Mouse (Mus musculus) hindbrain, embryonic 15.5 days (tissue): ENCODE data around the gene Hk3. TPM values are rescaled to one million over a fixed set of nuclear protein-coding genes. Genes with fewer than 3 reads are reported as not detected.

Experiments
- ATAC-seq: fragments of 200-750 bp; cut with Nextera tagmentation; 2 replicates; pipeline ENCODE4 v1.8.0; 2017; ENCODE audit warnings: low read depth, moderate number of reproducible peaks, moderate TSS enrichment; ENCODE audit not compliant: low FRiP score
- H3K27ac ChIP-seq: fragments of 300-500 bp; sonication (generic); replicated peaks from 2 replicates; pipeline ENCODE4 v1.5.1; 2015; ENCODE audit warnings: mild to moderate bottlenecking, inconsistent platforms
- H3K27me3 ChIP-seq: fragments of 300-500 bp; sonication (generic); 2 replicates; pipeline ENCODE4 v1.6.1; 2015; ENCODE audit warnings: control low read depth, inconsistent platforms
- H3K36me3 ChIP-seq: fragments of 300-500 bp; sonication (generic); 2 replicates; pipeline ENCODE4 v1.6.1; 2015; ENCODE audit warnings: control low read depth, inconsistent platforms
- H3K4me1 ChIP-seq: fragments of 300-500 bp; sonication (generic); replicated peaks from 2 replicates; pipeline ENCODE4 v1.6.1; 2015; ENCODE audit warnings: control low read depth, inconsistent platforms
- H3K4me2 ChIP-seq: fragments of 300-500 bp; sonication (generic); 2 replicates; pipeline ENCODE4 v1.6.1; 2015; ENCODE audit warnings: moderate library complexity, mild to moderate bottlenecking, inconsistent platforms
- H3K4me3 ChIP-seq: fragments of 300-500 bp; sonication (generic); 2 replicates; pipeline ENCODE4 v1.5.1; 2015; ENCODE audit warnings: mild to moderate bottlenecking, inconsistent platforms
- H3K9ac ChIP-seq: fragments of 300-500 bp; sonication (generic); 2 replicates; pipeline ENCODE4 v1.6.1; 2015; ENCODE audit warnings: inconsistent platforms
- H3K9me3 ChIP-seq: fragments of 300-500 bp; sonication (generic); 2 replicates; pipeline ENCODE4 v1.6.1; 2016; ENCODE audit warnings: control low read depth, inconsistent platforms
- WGBS: fragments of 180-500 bp; shearing (Covaris S2); methylation state at CpG from one replicate; pipeline ENCODE4 v1.1.7; 2015; 5-methylcytosine and 5-hydroxymethylcytosine counted together
- polyA plus RNA-seq: library from polyadenylated mRNA; unstranded; fragments of >200 nt; fragmentation: Nextera tagmentation; extraction: Ambion mirVana; gene quantifications from 2 replicates; pipeline ENCODE4 v1.2.1, GENCODE M21; 2015

Gene Hk3
- polyA plus RNA-seq, 1 experiment from 2014 or later: 0.99 TPM

DNA sequence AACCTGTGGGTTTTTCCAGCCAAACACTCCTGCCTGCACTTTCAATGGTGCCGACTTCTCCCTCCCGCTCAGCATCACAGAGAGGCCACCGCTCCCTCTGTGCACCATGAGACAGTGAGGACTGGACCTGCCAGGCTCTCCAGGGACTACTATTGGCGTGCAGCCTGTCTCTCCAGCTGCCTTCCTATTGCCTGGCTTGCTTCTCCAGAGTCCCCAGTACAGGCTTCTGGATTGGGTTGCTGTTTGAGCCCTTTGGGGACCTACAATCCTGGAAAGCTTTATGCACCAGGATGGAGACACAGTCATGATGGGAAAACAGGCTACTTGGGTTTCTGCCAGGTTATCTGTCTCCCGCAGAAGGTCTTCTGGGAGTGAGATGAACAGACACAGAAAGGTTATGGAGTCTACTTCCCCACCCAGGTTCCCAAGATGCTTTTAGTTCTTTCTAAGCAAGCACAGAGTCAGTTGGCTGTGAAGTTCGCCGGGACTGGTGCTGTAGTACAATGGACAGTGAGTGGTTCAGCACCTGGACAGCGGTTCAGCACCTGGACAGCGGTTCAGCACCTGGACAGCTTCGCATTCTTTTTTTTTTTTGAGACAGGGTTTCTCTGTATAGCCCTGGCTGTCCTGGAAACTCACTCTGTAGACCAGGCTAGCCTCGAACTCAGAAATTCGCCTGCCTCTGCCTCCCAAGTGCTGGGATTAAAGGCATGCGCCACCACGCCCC is 50.5 kb downstream of the Hk3 start:
- Histone ChIP-seq H3K9me3 (no peaks in the 10 kb centered on the region), H3K9ac (no peak overlapping the region), H3K27me3 (peaks cover 12% of the 10 kb centered on the region), H3K4me2 (no peak overlapping the region), H3K4me3 (no peak overlapping the region), H3K4me1 (peaks cover 51% of the 10 kb centered on the region), H3K36me3 (no peaks in the 10 kb centered on the region), H3K27ac (no peak overlapping the region)
- 48% methylated on average over 14 of the region's 14 CpGs for WGBS
- ATAC-seq: no peak

DNA sequence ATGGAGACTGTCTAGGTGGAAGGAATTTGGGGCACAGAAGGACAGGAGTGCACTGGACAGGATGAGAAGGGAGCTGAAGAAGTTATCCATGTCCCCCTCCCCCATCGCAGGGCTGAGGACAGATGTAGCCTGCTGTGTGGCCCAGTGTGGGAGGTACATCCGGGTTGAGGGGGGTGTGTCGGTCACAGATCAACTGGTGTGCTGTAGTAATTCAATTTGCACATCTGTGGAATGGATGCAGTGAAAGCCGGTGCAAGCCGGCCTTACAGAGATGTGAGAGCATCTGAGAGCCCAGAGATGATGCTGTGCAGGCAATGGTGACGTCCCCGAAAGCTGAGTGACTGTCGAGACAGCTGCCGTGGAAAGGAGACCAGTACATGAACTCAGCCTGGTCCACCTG is 51.7 kb downstream of the Hk3 start:
- WGBS: 42% methylated on average over 9 of the region's 9 CpGs
- H3K4me1 ChIP-seq: peaks cover 44% of the 10 kb centered on the region

DNA sequence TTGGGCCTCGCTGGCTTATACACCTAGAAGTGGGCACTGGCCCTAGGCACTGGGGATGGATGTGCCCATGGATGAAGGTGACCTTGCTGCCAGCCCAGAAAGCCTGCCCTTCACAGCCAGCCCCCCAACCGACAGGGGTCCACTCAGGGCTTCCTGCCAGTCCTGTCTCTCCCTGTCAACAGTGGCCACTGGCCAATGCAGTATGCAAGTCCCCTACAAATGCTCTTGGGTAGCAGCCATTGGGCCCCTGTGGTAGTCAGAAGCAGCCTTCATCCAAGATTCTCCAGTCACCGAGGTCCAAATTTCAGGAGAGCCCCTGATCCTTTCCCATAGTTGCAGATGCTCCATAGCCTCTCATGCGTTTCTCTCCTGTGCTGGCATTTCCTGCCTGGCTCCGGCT is 52.5 kb downstream of the Hk3 start:
- H3K36me3 ChIP-seq: no peaks in the 10 kb centered on the region
- H3K4me2 ChIP-seq: no peak overlapping the region
- H3K4me1 ChIP-seq: peaks cover 49% of the 10 kb centered on the region
- 50% methylated on average over 5 of the region's 5 CpGs for WGBS
- no peaks in the 10 kb centered on the region for H3K9me3 ChIP-seq
- H3K27me3 ChIP-seq: peaks cover 12% of the 10 kb centered on the region
- no peak overlapping the region for H3K4me3 ChIP-seq
- 0 out of 2 replicates have a peak overlapping the region, but pooled peaks have one; percentile 6 for H3K27ac ChIP-seq
- no peak for ATAC-seq
- no peak overlapping the region for H3K9ac ChIP-seq

More for the DNA sequence above, 51.7 kb downstream of the Hk3 start:
- Histone ChIP-seq H3K9ac (no peak overlapping the region), H3K4me3 (no peak overlapping the region), H3K9me3 (no peaks in the 10 kb centered on the region), H3K27me3 (peaks cover 12% of the 10 kb centered on the region), H3K36me3 (no peaks in the 10 kb centered on the region), H3K27ac (no peak overlapping the region), H3K4me2 (no peak overlapping the region)
- no peak for ATAC-seq

DNA sequence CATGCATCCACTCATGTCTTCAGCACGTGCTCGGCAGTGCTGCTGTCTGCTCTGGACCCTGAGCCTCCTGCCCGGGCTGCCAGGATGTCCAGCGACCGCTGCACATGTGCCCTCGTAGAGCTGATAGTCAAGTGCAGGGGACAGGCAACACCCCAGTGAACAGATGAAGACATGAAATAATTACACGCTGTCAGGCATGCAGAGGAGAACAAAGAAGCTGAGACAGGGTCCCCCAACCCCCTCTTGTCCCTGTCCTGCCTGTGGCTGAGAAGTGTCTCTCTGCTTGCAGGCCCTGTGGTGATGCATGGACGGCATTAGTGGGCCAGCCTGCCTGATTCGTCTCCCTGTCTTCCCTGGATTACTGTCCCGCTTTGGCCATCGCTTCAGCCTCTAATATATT is 53.7 kb downstream of the Hk3 start:
- no peak overlapping the region for H3K9ac ChIP-seq
- H3K4me1 ChIP-seq: peaks cover 53% of the 10 kb centered on the region
- H3K27ac ChIP-seq: 0 out of 2 replicates have a peak overlapping the region, but pooled peaks have one; percentile 17
- WGBS: 21% methylated on average over 11 of the region's 11 CpGs
- H3K4me2 ChIP-seq: no peak overlapping the region
- no peak; the same call in 1 of the 2 replicates for ATAC-seq
- H3K9me3 ChIP-seq: no peaks in the 10 kb centered on the region
- no peak overlapping the region for H3K4me3 ChIP-seq
- H3K36me3 ChIP-seq: no peaks in the 10 kb centered on the region
- H3K27me3 ChIP-seq: peaks cover 8% of the 10 kb centered on the region

DNA sequence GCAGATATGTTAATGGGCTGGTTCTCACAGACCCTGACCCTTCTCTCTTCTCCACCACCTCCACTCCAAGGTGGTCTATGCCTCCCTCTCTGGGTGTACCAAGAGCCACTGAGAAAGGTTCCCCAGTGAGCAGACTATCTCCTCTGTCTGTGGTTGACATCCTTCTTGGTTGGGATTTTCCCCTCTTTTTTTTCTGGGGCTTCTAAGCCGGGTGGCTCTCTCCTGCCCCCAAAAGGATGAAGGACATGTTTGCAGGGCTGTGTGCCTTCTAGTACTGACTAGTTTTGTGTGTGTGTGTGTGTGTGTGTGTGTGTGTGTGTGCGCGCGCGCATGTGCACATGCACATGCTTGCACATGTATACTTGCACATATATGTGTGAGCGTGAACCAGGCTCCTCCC is 55.9 kb downstream of the Hk3 start:
- H3K4me3 ChIP-seq: no peak overlapping the region
- ATAC-seq: no peak
- H3K27me3 ChIP-seq: no peaks in the 10 kb centered on the region
- 91% methylated on average over 6 of the region's 6 CpGs for WGBS
- no peak overlapping the region for H3K4me2 ChIP-seq
- H3K9me3 ChIP-seq: no peaks in the 10 kb centered on the region
- no peaks in the 10 kb centered on the region for H3K36me3 ChIP-seq
- H3K9ac ChIP-seq: no peak overlapping the region
- no peak overlapping the region for H3K27ac ChIP-seq
- H3K4me1 ChIP-seq: peaks cover 51% of the 10 kb centered on the region

DNA sequence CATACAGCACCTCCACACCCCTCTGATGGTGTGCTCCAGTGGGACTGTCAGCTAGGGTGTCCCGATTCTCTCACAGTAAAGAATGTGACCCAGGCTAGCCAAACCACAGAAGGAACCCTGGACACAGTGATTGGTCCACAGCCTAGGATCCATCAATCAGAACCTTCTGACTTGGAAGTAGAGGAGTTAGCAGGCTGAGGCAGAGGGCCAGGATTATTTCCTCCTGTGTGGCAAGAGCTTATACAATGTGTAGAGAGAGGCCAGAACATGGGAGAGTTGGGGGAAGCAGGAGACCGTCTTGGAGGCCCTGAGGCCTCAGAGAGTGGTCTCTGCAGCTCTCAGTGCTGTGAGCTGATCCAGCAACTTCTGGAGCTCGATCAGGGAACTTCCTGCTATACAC is 60.7 kb downstream of the Hk3 start:
- no peak overlapping the region for H3K9ac ChIP-seq
- H3K36me3 ChIP-seq: no peaks in the 10 kb centered on the region
- H3K27me3 ChIP-seq: peaks cover 5% of the 10 kb centered on the region; the same call in 1 of the 2 replicates
- ATAC-seq: no peak
- 78% methylated on average over 3 of the region's 3 CpGs for WGBS
- no peak overlapping the region for H3K4me3 ChIP-seq
- H3K27ac ChIP-seq: no peak overlapping the region
- H3K9me3 ChIP-seq: no peaks in the 10 kb centered on the region
- no peak overlapping the region for H3K4me2 ChIP-seq
- peaks cover 46% of the 10 kb centered on the region for H3K4me1 ChIP-seq

DNA sequence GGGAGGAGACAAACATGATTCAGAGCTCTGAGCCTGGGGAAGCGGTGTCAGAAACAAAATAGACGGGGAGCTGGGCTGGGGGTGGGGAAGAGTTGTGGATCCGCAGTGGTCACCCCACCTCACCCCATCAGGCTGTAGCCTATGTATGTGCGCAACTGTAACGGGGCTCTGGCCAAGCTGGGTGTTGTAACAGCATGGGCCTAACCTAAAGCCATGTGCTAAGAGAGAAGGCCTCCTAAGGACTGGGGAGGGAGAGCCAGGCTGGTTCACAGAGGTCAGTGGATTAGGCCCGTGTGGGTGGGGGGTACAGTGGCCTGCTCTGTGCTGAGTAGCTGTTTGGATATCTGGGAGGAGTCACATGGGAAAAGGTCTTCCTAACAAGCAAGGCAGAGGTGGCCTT is 61.3 kb downstream of the Hk3 start:
- ATAC-seq: no peak
- H3K36me3 ChIP-seq: no peaks in the 10 kb centered on the region
- 38% methylated on average over 6 of the region's 6 CpGs for WGBS
- no peaks in the 10 kb centered on the region for H3K9me3 ChIP-seq
- no peak overlapping the region for H3K9ac ChIP-seq
- H3K4me1 ChIP-seq: peaks cover 52% of the 10 kb centered on the region
- H3K4me2 ChIP-seq: no peak overlapping the region
- no peak overlapping the region for H3K4me3 ChIP-seq
- peak overlapping the region; percentile 21 for H3K27ac ChIP-seq
- peaks cover 5% of the 10 kb centered on the region; the same call in 1 of the 2 replicates for H3K27me3 ChIP-seq

DNA sequence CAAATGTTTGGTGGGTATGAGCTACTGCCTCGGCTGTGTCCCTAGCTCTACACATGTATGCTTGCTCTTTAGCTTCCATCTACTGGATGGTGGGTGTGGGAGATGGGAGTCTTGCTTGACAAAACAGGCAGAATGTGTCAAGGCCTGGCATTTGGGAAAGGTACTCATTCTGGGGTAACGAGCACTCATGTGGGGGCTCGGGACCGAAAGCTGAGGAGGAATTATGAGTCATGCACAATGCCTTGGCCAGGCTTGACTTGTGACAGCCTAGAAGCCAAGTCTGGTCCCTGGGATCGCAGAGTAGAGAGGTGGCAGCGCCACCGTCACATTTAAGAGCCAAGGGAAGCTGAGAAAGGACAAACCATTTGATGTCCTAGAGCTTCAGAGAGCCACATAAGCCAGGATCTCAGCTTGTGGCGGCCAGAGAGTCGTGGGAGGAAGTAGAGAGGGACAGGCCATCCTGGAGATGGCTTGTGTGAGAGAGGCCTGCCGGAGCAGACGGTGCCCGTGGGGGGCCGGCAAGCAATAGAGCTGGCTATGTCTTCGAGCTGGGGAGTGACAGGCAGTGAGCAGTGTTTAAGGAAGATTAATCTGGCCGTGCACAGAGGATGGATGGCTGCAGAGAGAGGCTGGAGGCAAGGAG is 62.0 kb downstream of the Hk3 start:
- H3K4me2 ChIP-seq: no peak overlapping the region
- peak overlapping the region; percentile 21 for H3K27ac ChIP-seq
- no peak overlapping the region for H3K9ac ChIP-seq
- no peak overlapping the region for H3K4me3 ChIP-seq
- 35% methylated on average over 15 of the region's 15 CpGs for WGBS
- ATAC-seq: no peak
- H3K4me1 ChIP-seq: peaks cover 49% of the 10 kb centered on the region
- H3K27me3 ChIP-seq: peaks cover 5% of the 10 kb centered on the region; the same call in 1 of the 2 replicates
- H3K36me3 ChIP-seq: no peaks in the 10 kb centered on the region
- H3K9me3 ChIP-seq: no peaks in the 10 kb centered on the region

DNA sequence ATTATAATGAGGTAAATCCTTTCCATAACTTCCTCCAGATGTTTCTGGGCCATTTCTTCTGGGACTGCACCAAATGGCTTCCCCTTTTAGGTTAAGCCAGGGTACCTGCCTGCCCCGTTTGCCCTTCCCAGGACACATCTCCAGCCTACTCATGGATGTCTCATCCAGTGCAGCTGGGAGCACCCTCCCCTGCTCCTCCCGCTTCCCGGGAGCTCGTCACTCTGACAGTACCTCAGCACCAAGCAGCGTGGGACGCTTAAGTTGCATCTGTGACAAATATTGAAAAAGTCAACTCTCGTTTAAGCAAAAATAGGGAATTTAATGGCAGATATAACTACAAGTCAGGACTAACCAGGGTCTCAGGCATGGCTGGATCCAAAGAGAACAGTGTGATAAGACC is 63.9 kb downstream of the Hk3 start:
- Histone ChIP-seq H3K9ac (no peak overlapping the region), H3K4me2 (no peak overlapping the region), H3K36me3 (no peaks in the 10 kb centered on the region), H3K27me3 (peaks cover 11% of the 10 kb centered on the region; the same call in 1 of the 2 replicates), H3K4me3 (no peak overlapping the region), H3K4me1 (peaks cover 54% of the 10 kb centered on the region), H3K9me3 (no peaks in the 10 kb centered on the region), H3K27ac (no peak overlapping the region)
- no peak for ATAC-seq
- 71% methylated on average over 7 of the region's 7 CpGs for WGBS

Other genes starting within 250 kb of the Hk3 start
- not detected in 2 replicates for gene Eif4e1b, start 237.4 kb downstream of the Hk3 start, polyA plus RNA-seq
- gene Tspan17, start 232.0 kb downstream of the Hk3 start, polyA plus RNA-seq: 95.7 and 98.3 TPM in 2 replicates
- 13.2 and 16.0 TPM in 2 replicates for gene Unc5a, start 72.0 kb downstream of the Hk3 start, polyA plus RNA-seq
- 19.1 and 20.3 TPM in 2 replicates for gene Uimc1, start 78.9 kb upstream of the Hk3 start, polyA plus RNA-seq
- gene Zfp346, start 83.9 kb upstream of the Hk3 start, polyA plus RNA-seq: 28.4 and 30.1 TPM in 2 replicates
- not detected in 2 replicates for gene Gm17617, start 112.2 kb upstream of the Hk3 start, polyA plus RNA-seq
- gene Fgfr4, start 131.3 kb upstream of the Hk3 start, polyA plus RNA-seq: 1.5 and 1.6 TPM in 2 replicates
- gene Nsd1, start 188.4 kb upstream of the Hk3 start, polyA plus RNA-seq: 49.1 and 58.4 TPM in 2 replicates